Mouse (Mus musculus): ENCODE measurements at regions not wholly inside any gene's neighbourhood (a gene's known extent, or its start where the extent isn't known, plus 50 kb on each side); places are given as distances from the start of the nearest gene placed in this dataset.

GRCm38 (mm10) chr14:36203855-36204254 lies 109.1 kb downstream of the 4930474N05Rik start:
- no peak for TF ChIP-seq EP300 (IDR thresholded peaks at IDR 0.05; ENCODE audit: insufficient read depth, low read depth, low read length)
- TF ChIP-seq CTCF (IDR thresholded peaks at IDR 0.05; ENCODE audit: low read depth, low read length), result no peak
- no peak for TF ChIP-seq POLR2A (IDR thresholded peaks at IDR 0.05; ENCODE audit: insufficient read depth, low read length)

Data from ES-Bruce4 (cell line).